Mouse (Mus musculus): ENCODE results near the gene Pom121l12. TPM values are rescaled to one million over a fixed set of nuclear protein-coding genes. Genes with fewer than 3 reads are reported as not detected.

Pom121l12 gene
- polyA plus RNA-seq (2016; fragmentation: Nextera tagmentation; extraction: Ambion mirVana): not detected in 2 replicates

GRCm38 (mm10) chr11:14598976-14599375 is at the start of gene Pom121l12:
TSS of gene Pom121l12 (plus strand) at chr11:14599276.
- 0 out of 2 replicates have a peak, but pooled peaks have one; percentile 9 for ATAC-seq (ENCODE audit: low FRiP score, low read depth)
- H3K27ac ChIP-seq: no peak within 1 kb of the TSS
- 90% methylated on average over 11 of the region's 11 CpGs for WGBS

DNA sequence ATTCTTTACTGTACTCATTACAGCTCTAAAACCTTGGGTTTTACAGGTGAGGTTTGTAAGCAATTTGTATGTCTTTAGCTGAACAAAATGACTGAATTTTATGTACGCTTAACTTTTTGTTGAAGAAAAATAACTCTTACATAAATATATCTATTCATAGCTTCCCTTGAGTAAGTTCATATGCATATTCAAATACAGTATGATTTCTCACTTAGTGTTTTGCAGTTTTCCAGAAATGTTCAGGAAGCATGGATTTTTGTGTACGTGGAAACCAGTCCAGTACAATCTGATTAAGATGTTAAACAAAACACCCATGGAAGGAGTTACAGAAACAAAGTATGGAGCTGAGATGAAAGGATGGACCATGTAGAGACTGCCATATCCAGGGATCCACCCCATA is 12.8 kb downstream of the Pom121l12 start:
- Histone ChIP-seq H3K27me3 (replicated peaks) (no peaks in the 10 kb centered on the region), H3K9ac (no peak overlapping the region), H3K27ac (no peak overlapping the region), H3K36me3 (no peaks in the 10 kb centered on the region), H3K4me2 (replicated peaks) (no peak overlapping the region), H3K4me1 (no peaks in the 10 kb centered on the region), H3K9me3 (no peaks in the 10 kb centered on the region), H3K4me3 (no peak overlapping the region)
- WGBS: 94% methylated on average over 2 of the region's 2 CpGs
- ATAC-seq (ENCODE audit: low FRiP score, low read depth): no peak

More at GRCm38 (mm10) chr11:14598976-14599375, at the start of gene Pom121l12:
- no peak within 1 kb of the TSS for H3K4me2 ChIP-seq (replicated peaks)
- no peak within 1 kb of the TSS for H3K9ac ChIP-seq
- H3K4me3 ChIP-seq: no peak within 1 kb of the TSS
- no peaks in the 10 kb centered on the region for H3K4me1 ChIP-seq
- H3K36me3 ChIP-seq: no peaks in the 10 kb centered on the region
- no peaks in the 10 kb centered on the region for H3K27me3 ChIP-seq (replicated peaks)
- no peaks in the 10 kb centered on the region for H3K9me3 ChIP-seq

Measured in neural tube, embryonic 12.5 days (tissue).